Mouse (Mus musculus): ENCODE measurements at regions not wholly inside any gene's neighbourhood (a gene's known extent, or its start where the extent isn't known, plus 50 kb on each side); places are given as distances from the start of the nearest gene placed in this dataset.

DNA sequence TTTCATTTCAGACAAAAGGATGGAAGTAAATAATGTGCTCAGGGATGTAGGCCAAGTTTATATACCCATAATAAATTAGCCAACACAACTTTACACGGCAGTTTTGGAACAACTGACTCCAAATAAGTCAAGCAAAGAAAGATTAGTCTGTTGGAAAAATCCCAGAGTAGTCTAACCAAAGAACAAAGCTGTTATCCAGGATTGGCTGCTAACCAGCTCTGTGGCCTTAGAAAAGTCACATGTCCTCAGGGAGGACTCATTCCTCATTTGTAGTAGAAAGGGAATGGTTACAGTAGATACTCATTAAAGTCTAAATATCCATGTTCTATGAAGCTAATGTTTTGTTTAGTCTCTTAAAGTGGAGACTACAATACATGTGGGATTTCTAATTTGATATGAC, 130.6 kb upstream of the Mid1 start:
- DNase-seq = peak; percentile 6

DNA sequence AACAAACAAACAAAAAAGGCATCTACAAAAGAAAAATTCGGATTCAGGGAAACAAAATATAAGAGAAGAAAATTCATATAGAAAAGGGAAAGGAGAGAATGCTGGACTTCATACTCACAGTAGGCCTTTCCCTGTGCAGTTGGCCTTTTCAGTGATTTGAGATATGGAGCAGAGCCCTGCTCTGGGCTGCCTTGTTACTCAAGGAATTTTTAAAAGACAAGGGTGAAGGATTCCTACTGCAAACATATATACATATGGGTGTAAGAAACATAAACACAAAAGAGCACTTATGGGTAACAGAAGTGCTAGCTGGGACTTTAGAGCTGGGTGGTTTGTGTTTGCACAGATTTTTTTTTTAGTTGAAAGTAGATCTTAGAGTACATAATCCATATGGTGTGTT, 132.1 kb upstream of the Mid1 start:
- no peak for DNase-seq

DNA sequence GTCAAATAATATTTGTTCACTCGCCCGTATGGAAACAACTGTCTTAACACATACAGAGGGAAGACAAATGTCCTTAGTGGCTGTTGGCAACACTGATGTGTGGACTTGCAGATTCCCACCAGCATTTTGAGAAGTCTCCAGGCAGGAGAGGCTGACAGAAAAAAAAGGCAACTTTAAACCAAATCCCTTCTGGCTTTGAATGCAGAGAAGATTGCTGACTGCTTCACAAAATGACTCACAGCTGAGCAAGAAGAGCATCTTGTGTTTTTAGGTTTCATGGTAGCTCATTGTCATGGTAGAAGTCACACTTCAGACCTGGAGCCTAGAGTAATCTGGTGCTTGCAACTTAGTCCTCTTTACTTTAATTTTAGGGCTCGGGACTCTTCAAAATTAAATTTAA, 141.0 kb upstream of the Mid1 start:
- DNase-seq = no peak

DNA sequence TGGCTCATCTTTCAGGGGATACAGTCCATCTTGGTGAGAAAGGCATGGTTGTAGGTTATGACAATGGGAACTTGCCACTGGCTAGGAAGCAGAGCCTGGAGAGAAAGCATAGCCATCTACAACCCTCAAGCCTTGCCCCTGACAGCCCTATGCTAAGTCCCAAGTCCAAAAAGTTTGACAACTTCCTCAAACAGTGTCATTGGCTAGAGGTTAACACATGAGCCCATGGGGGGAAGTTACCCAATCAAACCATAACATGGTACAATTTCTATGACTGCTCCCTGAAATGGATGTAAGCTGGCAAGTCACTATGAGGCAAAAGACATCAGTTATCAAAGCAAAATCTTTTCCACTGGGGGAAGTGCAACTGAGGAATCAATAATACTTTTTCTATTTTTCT, 176.8 kb upstream of the Mid1 start:
- DNase-seq = no peak

DNA sequence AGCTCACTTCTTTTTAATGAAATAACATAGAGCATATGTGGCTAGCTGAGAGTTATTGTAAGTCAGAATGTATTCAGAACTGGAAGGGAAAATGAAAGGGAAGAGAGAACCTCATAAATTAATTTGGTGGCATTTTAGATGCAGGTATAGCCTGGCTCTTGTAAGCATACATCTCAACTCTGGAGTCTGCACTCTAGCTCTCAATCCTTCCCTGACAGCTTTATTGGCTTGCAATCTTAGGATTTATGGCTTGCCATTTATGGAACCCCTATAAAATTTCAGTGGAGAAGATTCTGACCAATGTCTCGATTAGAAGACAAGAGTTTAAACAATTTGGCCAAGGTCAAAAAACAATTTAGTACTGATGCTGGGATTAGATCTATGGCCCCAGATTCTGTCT, 173.4 kb upstream of the Hccs start:
- no peak for DNase-seq

DNA sequence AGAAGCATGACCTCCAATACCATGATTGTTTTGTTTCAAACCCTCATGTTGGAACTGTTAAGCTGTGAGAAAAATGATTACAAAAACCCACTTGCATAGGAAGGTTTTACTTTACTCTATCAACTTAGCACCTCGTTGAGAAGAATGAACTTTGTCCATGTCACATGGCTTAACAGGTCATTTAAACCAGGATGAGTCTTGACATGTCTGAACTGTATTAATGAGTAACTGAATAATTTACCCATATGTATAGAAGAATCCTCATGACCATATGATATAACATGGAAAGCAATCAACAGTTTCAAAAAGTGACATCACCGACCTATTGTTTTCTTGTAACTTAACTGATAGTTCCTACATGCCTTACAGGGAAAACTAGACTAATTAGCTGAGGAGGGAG, 153.3 kb upstream of the Hccs start:
- DNase-seq = no peak

DNA sequence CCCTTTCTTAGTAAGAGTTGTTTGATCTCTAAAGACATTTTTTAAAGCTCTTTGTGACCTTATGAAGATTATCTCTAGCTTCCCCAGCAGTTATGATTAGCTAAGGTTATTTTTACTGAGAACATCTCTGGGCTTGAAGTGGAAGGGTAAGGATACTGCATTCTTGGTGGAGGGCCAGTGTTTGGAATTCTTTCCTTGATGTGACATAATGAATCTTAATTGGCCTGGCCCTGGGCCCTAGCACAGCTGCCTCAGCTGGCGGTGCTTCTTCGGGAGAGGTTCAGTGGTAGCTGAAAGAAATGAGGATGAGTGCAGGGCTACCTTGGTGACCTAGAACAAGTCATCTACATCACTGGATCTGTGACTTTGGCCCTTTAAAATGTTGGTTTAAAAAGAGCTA, 150.5 kb upstream of the Hccs start:
- no peak for DNase-seq

DNA sequence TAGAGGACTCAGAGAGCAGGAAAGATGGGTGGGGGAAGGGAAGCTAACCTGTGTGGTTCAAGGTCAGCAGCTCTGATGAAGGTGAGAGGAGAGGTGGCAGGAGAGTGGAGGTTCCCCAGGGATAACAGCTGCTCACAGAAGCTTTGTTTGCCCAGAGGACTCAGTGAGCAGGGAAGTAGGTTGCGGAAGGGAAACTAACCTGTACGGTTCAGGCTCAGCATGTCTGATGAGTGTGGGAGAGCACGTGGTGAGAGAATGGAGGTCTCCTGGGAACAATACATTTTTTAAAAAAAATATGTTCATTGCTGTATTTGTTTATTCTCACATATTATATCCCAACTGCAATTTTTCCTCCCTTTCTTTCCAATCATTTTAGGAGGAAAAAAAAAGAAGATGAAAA, 130.0 kb upstream of the Hccs start:
- no peak for DNase-seq

DNA sequence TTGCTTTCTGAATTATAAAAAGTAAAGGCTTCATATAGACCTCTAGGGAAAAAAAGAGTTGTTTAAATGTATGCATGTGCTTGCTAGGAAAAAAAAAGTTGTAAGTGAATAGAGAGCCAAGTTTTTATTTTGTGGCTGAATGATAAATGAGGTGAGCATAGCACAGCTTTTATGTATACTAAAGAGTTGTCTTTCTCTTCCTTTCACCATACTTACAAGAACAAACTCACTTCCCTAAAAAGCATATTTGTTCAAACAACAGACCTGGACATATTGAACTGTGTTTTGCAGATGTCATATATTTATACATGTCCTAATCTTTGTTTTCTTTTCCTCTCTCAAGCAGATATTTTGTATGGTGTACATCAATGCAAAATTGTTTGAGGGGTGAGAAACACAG, 119.4 kb upstream of the Hccs start:
- no peak for DNase-seq

DNA sequence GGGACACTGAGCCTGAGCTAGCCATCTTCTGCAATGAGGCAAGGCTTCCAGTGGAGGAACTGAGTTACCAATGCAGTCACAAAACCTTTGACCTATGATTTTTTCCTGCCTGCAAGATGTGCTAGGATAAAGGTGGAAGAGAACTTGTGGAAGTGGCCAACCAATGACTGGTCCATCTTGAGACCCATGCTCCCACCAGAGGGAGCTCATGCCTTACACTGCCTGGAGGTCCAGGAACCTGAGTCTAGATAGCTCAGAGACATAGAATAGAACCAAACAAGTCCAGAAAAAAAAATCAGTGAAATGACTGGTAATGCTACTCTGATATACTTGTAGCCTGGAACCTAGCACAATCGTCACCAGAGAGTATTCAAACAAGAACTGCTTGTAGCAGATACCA, 118.5 kb upstream of the Hccs start:
- DNase-seq = peak; percentile 37

DNA sequence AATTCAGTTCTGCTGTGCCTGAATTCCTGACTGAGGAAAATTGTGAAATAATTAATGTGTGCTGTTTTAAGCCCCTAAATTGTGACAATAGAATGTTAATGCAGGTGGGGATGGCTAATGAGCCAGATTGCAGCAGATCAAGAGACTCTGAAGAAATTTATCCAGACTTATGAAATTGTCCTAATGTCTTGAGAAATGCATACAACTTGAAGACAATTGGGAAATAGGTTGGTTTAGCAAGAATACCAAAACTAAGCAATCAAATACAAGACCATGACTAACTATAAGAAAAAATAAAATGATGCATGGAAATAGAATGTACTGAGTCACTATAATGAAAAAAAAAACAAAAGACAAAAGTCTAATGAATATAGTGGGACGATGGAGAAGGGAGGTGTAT, 113.7 kb upstream of the Hccs start:
- DNase-seq = no peak

DNA sequence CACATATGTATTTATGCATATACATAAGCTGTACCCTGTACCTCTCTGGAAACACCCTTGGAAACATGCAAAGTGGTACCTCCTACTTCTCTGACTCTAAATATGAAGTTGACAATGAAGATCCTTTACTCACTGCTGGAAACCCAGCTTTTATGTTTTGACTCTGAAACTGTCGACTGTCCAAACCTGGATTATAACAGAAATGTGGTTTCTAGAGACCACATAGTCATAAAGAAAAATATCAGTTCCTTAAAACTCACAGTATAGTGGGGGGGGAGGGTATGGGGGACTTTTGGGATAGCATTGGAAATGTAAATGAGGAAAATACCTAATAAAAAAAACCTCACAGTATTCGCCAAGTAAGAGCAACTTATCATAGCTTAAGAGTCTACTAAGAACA, 76.7 kb upstream of the Hccs start:
- no peak for DNase-seq

DNA sequence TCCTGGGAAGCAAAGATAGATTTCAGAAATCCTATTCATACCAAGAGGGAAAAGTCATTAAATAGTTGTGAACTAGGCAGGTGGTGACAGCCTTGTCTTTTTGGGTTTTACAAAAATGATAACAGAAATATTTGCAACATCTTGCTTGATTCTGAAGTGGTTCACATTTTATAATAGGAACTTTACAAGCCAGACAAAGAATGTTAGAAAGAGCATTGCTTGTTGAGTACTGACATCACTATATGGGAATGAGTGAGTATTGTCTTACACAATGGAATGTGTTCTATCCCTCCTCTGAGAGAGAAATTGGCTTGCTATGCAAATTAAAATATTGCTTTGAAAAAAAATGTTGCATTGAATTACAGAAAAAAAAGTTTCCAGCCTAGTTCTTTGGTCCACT, 66.5 kb upstream of the Hccs start:
- DNase-seq = no peak

Measured in adrenal gland, adult 2 months (tissue).